Mouse (Mus musculus) liver, adult 2 months (tissue): Measurements from ENCODE around the gene 2310034G01Rik. TPM values are rescaled to one million over a fixed set of nuclear protein-coding genes. Genes with fewer than 3 reads are reported as not detected.

Source experiments
- DNase-seq: peaks from one replicate; pipeline ENCODE4 v3.0.0-alpha.2; 2011; ENCODE audit warnings: low read depth, low spot score; ENCODE audit errors: extremely low read depth
- H3K27ac ChIP-seq: fragments of 200-500 bp; replicated peaks from 2 replicates; pipeline ENCODE4 v1.5.1; 2012; ENCODE audit warnings: low read depth, mild to moderate bottlenecking, control low read depth, inconsistent platforms, low read length; ENCODE audit not compliant: insufficient read depth
- H3K27me3 ChIP-seq: fragments of 200-500 bp; 2 replicates; pipeline ENCODE4 v1.6.1; 2012; ENCODE audit warnings: mild to moderate bottlenecking, moderate library complexity, low read length, inconsistent platforms; ENCODE audit not compliant: control insufficient read depth, insufficient read depth
- H3K36me3 ChIP-seq: fragments of 200-500 bp; 2 replicates; pipeline ENCODE4 v1.6.1; 2012; ENCODE audit warnings: low read length, inconsistent platforms; ENCODE audit not compliant: control insufficient read depth, insufficient read depth
- H3K4me1 ChIP-seq: fragments of 200-500 bp; 2 replicates; pipeline ENCODE4 v1.6.1; 2011; ENCODE audit warnings: low read length; ENCODE audit not compliant: control insufficient read depth, insufficient read depth
- H3K4me3 ChIP-seq: fragments of 200-500 bp; 2 replicates; pipeline ENCODE4 v1.5.1; 2011; ENCODE audit warnings: low read depth, mild to moderate bottlenecking, control low read depth, low read length, moderate library complexity; ENCODE audit not compliant: insufficient read depth
- H3K79me2 ChIP-seq: fragments of 200-500 bp; 2 replicates; pipeline ENCODE4 v1.6.1; 2012; ENCODE audit warnings: inconsistent platforms, mild to moderate bottlenecking, low read length, moderate library complexity; ENCODE audit not compliant: control insufficient read depth, insufficient read depth
- H3K9ac ChIP-seq: fragments of 200-500 bp; 2 replicates; pipeline ENCODE4 v1.6.1; 2012; ENCODE audit warnings: low read depth, mild to moderate bottlenecking, control low read depth, inconsistent platforms, low read length
- CTCF ChIP-seq: fragments of 200-500 bp; IDR thresholded peaks from 2 replicates; pipeline ENCODE4 v1.5.1; 2011; ENCODE audit warnings: low read depth, low read length, control low read depth
- POLR2A ChIP-seq: fragments of 200-500 bp; IDR thresholded peaks from 2 replicates; pipeline ENCODE4 v1.6.1; 2011; ENCODE audit warnings: low read length, control low read depth; ENCODE audit not compliant: insufficient read depth; ENCODE audit errors: extremely low read depth
- WGBS: fragments of 180-500 bp; shearing (Covaris S2); methylation state at CpG from one replicate; pipeline ENCODE4 v1.1.7; 2018; 5-methylcytosine and 5-hydroxymethylcytosine counted together
- polyA plus RNA-seq: library from polyadenylated mRNA; depleted of rRNA; stranded (reverse); fragments of >200 nt; gene quantifications from 2 replicates; pipeline ENCODE4 v1.2.3, GENCODE M21; 2012
- total RNA-seq: library from RNA; depleted of rRNA; stranded (reverse); fragments of >200 nt; gene quantifications from 2 replicates; pipeline ENCODE4 v1.2.3, GENCODE M21; 2014

The 2310034G01Rik gene
- total and polyA plus RNA-seq, 2 experiments, result 0.09 to 0.10 TPM

- no peak overlapping the region for H3K27ac ChIP-seq
- WGBS, result 94% methylated on average over 23 of the region's 23 CpGs
- no peak overlapping the region for H3K4me3 ChIP-seq
- H3K79me2 ChIP-seq, result no peaks in the 10 kb centered on the region
- no peak overlapping the region for H3K9ac ChIP-seq
- no peaks in the 10 kb centered on the region for H3K36me3 ChIP-seq
- TF ChIP-seq CTCF, result no peak
- TF ChIP-seq POLR2A, result no peak
- no peak for DNase-seq
- H3K27me3 ChIP-seq, result no peaks in the 10 kb centered on the region
- no peaks in the 10 kb centered on the region for H3K4me1 ChIP-seq
These were observed 17.9 kb upstream of the 2310034G01Rik start for GRCm38 (mm10) chr19:46367798-46368590.

- TF ChIP-seq CTCF, result no peak
- no peak for TF ChIP-seq POLR2A
- Histone ChIP-seq H3K9ac (no peak overlapping the region), H3K79me2 (no peaks in the 10 kb centered on the region), H3K36me3 (no peaks in the 10 kb centered on the region), H3K4me3 (no peak overlapping the region), H3K27ac (no peak overlapping the region), H3K27me3 (no peaks in the 10 kb centered on the region), H3K4me1 (no peaks in the 10 kb centered on the region)
- 59% methylated on average over 11 of the region's 11 CpGs for WGBS
- no peak for DNase-seq
These were observed 13.3 kb upstream of the 2310034G01Rik start for GRCm38 (mm10) chr19:46363294-46364009.

GRCm38 (mm10) chr19:46362104-46362503 is 12.0 kb upstream of the 2310034G01Rik start:
- 85% methylated on average over 8 of the region's 8 CpGs for WGBS
- H3K4me1 ChIP-seq, result no peaks in the 10 kb centered on the region
- H3K4me3 ChIP-seq, result no peak overlapping the region
- no peaks in the 10 kb centered on the region for H3K36me3 ChIP-seq
- TF ChIP-seq CTCF (no peak), POLR2A (no peak)
- H3K27ac ChIP-seq, result no peak overlapping the region
- no peaks in the 10 kb centered on the region for H3K79me2 ChIP-seq
- H3K9ac ChIP-seq, result no peak overlapping the region
- DNase-seq, result no peak
- H3K27me3 ChIP-seq, result no peaks in the 10 kb centered on the region

- no peak overlapping the region for H3K4me3 ChIP-seq
- H3K36me3 ChIP-seq, result no peaks in the 10 kb centered on the region
- no peak overlapping the region for H3K9ac ChIP-seq
- H3K27me3 ChIP-seq, result no peaks in the 10 kb centered on the region
- DNase-seq, result no peak
- 0 out of 2 replicates have a peak, but pooled peaks cover 2% of the 10 kb centered on the region for H3K4me1 ChIP-seq
- no peak for TF ChIP-seq CTCF
- TF ChIP-seq POLR2A, result no peak
- H3K27ac ChIP-seq, result no peak overlapping the region
- 72% methylated on average over 4 of the region's 4 CpGs for WGBS
- no peaks in the 10 kb centered on the region for H3K79me2 ChIP-seq
These were observed 8.3 kb upstream of the 2310034G01Rik start for GRCm38 (mm10) chr19:46358381-46358780.

DNA sequence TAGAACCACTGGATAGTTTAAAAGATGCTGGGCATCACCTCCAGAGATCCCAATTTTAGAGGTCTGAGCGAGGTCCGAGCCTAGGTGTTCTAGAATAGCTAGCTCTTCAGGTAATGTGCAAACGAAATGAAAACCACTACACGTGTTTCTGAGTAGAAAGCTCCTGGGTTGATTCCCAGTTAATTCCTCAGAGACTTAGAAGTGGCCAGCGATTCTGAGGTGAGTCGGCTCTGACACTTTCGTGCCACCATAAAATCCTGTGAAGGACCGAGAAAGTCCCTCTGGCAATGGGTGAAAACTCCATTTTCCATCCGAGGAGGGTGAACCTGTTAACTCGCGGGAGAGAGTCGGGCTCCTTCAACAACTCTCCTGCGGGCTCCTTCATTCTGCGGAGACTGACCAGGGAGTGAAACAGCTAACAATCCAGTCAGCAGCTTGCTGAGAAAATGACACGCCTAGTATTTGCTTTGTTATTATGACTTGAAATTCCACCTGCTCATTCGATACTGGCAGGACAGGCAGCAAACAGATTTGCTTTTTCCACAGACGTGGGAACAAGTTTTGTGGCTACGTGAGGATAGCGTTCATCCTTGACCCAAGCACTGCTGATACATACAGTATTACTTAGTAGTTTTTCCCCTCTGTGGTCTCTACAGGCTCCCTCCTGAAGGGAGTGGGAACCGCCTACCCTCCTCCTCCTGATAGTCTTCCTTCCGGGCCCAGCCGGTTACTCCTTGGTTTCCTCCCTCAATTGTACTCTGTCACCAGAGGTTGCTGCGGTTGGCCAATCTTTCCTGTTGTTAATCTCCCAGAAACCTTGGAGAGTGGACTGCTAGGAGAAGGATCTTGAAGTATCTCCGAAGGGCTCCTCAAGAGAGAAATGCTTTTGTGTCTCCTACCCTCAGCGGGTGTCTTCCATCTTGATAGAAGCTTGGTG is 7.5 kb upstream of the 2310034G01Rik start:
- TF ChIP-seq POLR2A, result no peak
- no peak for TF ChIP-seq CTCF
- Histone ChIP-seq H3K9ac (no peak overlapping the region; the same call in 1 of the 2 replicates), H3K27me3 (no peaks in the 10 kb centered on the region), H3K79me2 (no peaks in the 10 kb centered on the region), H3K4me3 (peak overlapping the region; percentile 85), H3K36me3 (no peaks in the 10 kb centered on the region), H3K27ac (no peak overlapping the region), H3K4me1 (0 out of 2 replicates have a peak, but pooled peaks cover 2% of the 10 kb centered on the region)
- DNase-seq, result no peak
- WGBS, result 45% methylated on average over 25 of the region's 25 CpGs
